Mouse (Mus musculus) adrenal gland (tissue): ENCODE measurements around the gene Irs3.

Experiments
- intact Hi-C: fragments of 180-260 bp; cut with DNase I; formaldehyde crosslinking; loops from one replicate; pipeline ENCODE4 v1.15.1; 2025

Gene Irs3

GRCm38 (mm10) chr5:137596601-137597261 lies 48.8 kb downstream of the Irs3 start:
- intact Hi-C loops = no loop called here

- intact Hi-C loops = no loop called here
Measured at GRCm38 (mm10) chr5:137595921-137596320, 49.6 kb downstream of the Irs3 start.
